Mouse (Mus musculus): ENCODE measurements at regions not wholly inside any gene's neighbourhood (a gene's known extent, or its start where the extent isn't known, plus 50 kb on each side); places are given as distances from the start of the nearest gene placed in this dataset.

GRCm38 (mm10) chr11:114270358-114271072 lies 203.7 kb upstream of the Sdk2 start:
- H3K27ac ChIP-seq (ENCODE audit: control insufficient read depth, insufficient read depth, low read depth, low read length, poor library complexity), result no peak overlapping the region
- H3K4me1 ChIP-seq (ENCODE audit: control insufficient read depth, insufficient read depth, low read length), result no peaks in the 10 kb centered on the region
- TF ChIP-seq CTCF (IDR thresholded peaks at IDR 0.05; ENCODE audit: control insufficient read depth, insufficient read depth, low read length) (no peak), POLR2A (IDR thresholded peaks at IDR 0.05; ENCODE audit: borderline replicate concordance, control insufficient read depth, low read depth, low read length) (no peak)
- H3K4me3 ChIP-seq (replicated peaks; ENCODE audit: control insufficient read depth, low read depth, low read length), result no peak overlapping the region
- 78% methylated on average over 10 of the region's 10 CpGs for WGBS

GRCm38 (mm10) chr11:114261959-114262358 lies 195.1 kb upstream of the Sdk2 start:
- TF ChIP-seq CTCF (IDR thresholded peaks at IDR 0.05; ENCODE audit: control insufficient read depth, insufficient read depth, low read length) (no peak), POLR2A (IDR thresholded peaks at IDR 0.05; ENCODE audit: borderline replicate concordance, control insufficient read depth, low read depth, low read length) (no peak)
- H3K27ac ChIP-seq (ENCODE audit: control insufficient read depth, insufficient read depth, low read depth, low read length, poor library complexity), result no peak overlapping the region
- no peak overlapping the region for H3K4me3 ChIP-seq (replicated peaks; ENCODE audit: control insufficient read depth, low read depth, low read length)
- H3K4me1 ChIP-seq (ENCODE audit: control insufficient read depth, insufficient read depth, low read length), result no peaks in the 10 kb centered on the region
- 66% methylated on average over 4 of the region's 4 CpGs for WGBS

- WGBS, result 71% methylated on average over 9 of the region's 9 CpGs
- Histone ChIP-seq H3K4me1 (ENCODE audit: control insufficient read depth, insufficient read depth, low read length) (no peaks in the 10 kb centered on the region), H3K4me3 (replicated peaks; ENCODE audit: control insufficient read depth, low read depth, low read length) (no peak overlapping the region), H3K27ac (ENCODE audit: control insufficient read depth, insufficient read depth, low read depth, low read length, poor library complexity) (no peak overlapping the region)
- TF ChIP-seq POLR2A (IDR thresholded peaks at IDR 0.05; ENCODE audit: borderline replicate concordance, control insufficient read depth, low read depth, low read length) (no peak), CTCF (IDR thresholded peaks at IDR 0.05; ENCODE audit: control insufficient read depth, insufficient read depth, low read length) (no peak)
Observed at GRCm38 (mm10) chr11:114258218-114258617, 191.4 kb upstream of the Sdk2 start.

- WGBS, result 54% methylated on average over 6 of the region's 6 CpGs
- no peak overlapping the region for H3K4me3 ChIP-seq (replicated peaks; ENCODE audit: control insufficient read depth, low read depth, low read length)
- H3K4me1 ChIP-seq (ENCODE audit: control insufficient read depth, insufficient read depth, low read length), result no peaks in the 10 kb centered on the region
- H3K27ac ChIP-seq (ENCODE audit: control insufficient read depth, insufficient read depth, low read depth, low read length, poor library complexity), result no peak overlapping the region
- TF ChIP-seq POLR2A (IDR thresholded peaks at IDR 0.05; ENCODE audit: borderline replicate concordance, control insufficient read depth, low read depth, low read length) (no peak), CTCF (IDR thresholded peaks at IDR 0.05; ENCODE audit: control insufficient read depth, insufficient read depth, low read length) (no peak)
Observed at GRCm38 (mm10) chr11:114257756-114258155, 190.9 kb upstream of the Sdk2 start.

GRCm38 (mm10) chr11:114257061-114257460 lies 190.2 kb upstream of the Sdk2 start:
- Histone ChIP-seq H3K27ac (ENCODE audit: control insufficient read depth, insufficient read depth, low read depth, low read length, poor library complexity) (no peak overlapping the region), H3K4me1 (ENCODE audit: control insufficient read depth, insufficient read depth, low read length) (no peaks in the 10 kb centered on the region), H3K4me3 (replicated peaks; ENCODE audit: control insufficient read depth, low read depth, low read length) (no peak overlapping the region)
- no peak for TF ChIP-seq CTCF (IDR thresholded peaks at IDR 0.05; ENCODE audit: control insufficient read depth, insufficient read depth, low read length)
- no peak for TF ChIP-seq POLR2A (IDR thresholded peaks at IDR 0.05; ENCODE audit: borderline replicate concordance, control insufficient read depth, low read depth, low read length)
- 64% methylated on average over 4 of the region's 4 CpGs for WGBS

GRCm38 (mm10) chr11:114254344-114254743 lies 187.5 kb upstream of the Sdk2 start:
- TF ChIP-seq CTCF (IDR thresholded peaks at IDR 0.05; ENCODE audit: control insufficient read depth, insufficient read depth, low read length) (no peak), POLR2A (IDR thresholded peaks at IDR 0.05; ENCODE audit: borderline replicate concordance, control insufficient read depth, low read depth, low read length) (no peak)
- Histone ChIP-seq H3K4me3 (replicated peaks; ENCODE audit: control insufficient read depth, low read depth, low read length) (no peak overlapping the region), H3K4me1 (ENCODE audit: control insufficient read depth, insufficient read depth, low read length) (no peaks in the 10 kb centered on the region), H3K27ac (ENCODE audit: control insufficient read depth, insufficient read depth, low read depth, low read length, poor library complexity) (no peak overlapping the region)
- WGBS, result 43% methylated on average over 1 of the region's 1 CpGs

GRCm38 (mm10) chr11:114251614-114252013 lies 184.8 kb upstream of the Sdk2 start:
- TF ChIP-seq POLR2A (IDR thresholded peaks at IDR 0.05; ENCODE audit: borderline replicate concordance, control insufficient read depth, low read depth, low read length), result no peak
- peak; percentile 51 for TF ChIP-seq CTCF (IDR thresholded peaks at IDR 0.05; ENCODE audit: control insufficient read depth, insufficient read depth, low read length)
- Histone ChIP-seq H3K4me3 (replicated peaks; ENCODE audit: control insufficient read depth, low read depth, low read length) (no peak overlapping the region), H3K27ac (ENCODE audit: control insufficient read depth, insufficient read depth, low read depth, low read length, poor library complexity) (no peak overlapping the region), H3K4me1 (ENCODE audit: control insufficient read depth, insufficient read depth, low read length) (peaks cover 1% of the 10 kb centered on the region; the same call in 1 of the 2 replicates)
- WGBS, result 81% methylated on average over 7 of the region's 7 CpGs

- TF ChIP-seq POLR2A (IDR thresholded peaks at IDR 0.05; ENCODE audit: borderline replicate concordance, control insufficient read depth, low read depth, low read length) (no peak), CTCF (IDR thresholded peaks at IDR 0.05; ENCODE audit: control insufficient read depth, insufficient read depth, low read length) (no peak)
- Histone ChIP-seq H3K4me3 (replicated peaks; ENCODE audit: control insufficient read depth, low read depth, low read length) (no peak overlapping the region), H3K4me1 (ENCODE audit: control insufficient read depth, insufficient read depth, low read length) (peaks cover 1% of the 10 kb centered on the region; the same call in 1 of the 2 replicates), H3K27ac (ENCODE audit: control insufficient read depth, insufficient read depth, low read depth, low read length, poor library complexity) (no peak overlapping the region)
- WGBS, result 21% methylated on average over 7 of the region's 7 CpGs
Observed at GRCm38 (mm10) chr11:114249215-114249614, 182.4 kb upstream of the Sdk2 start.
